Mouse (Mus musculus): ENCODE data around the gene Herc3.

DNA sequence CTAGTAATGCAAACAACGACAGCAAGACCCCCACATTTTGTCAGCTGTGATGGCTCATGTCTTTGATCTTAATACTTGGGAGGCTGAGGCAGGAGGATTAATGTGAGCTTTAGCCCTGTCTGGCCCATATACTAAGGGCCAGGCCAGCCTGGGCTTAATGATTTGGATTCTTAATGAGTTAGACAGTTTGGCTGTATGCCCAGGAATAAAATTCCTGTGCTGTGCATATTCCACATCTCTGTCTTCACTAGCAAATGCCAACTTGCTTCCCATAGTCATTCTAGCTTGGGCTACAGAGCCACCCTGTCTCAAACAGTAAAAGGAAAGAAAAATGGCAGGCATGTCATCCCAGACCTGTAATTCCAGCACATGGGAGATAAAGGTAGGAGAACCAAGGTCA is 4.3 kb downstream of the Herc3 start:
- no peak for TF ChIP-seq GATA1 (IDR thresholded peaks at IDR 0.05; ENCODE audit: low read length)
- no peak for TF ChIP-seq TAL1 (IDR thresholded peaks at IDR 0.05; ENCODE audit: low read length)
